Mouse (Mus musculus): ENCODE data around the gene Rnf227.

GRCm38 (mm10) chr11:69331929-69332405 lies 8.3 kb upstream of the Rnf227 start:
- TF ChIP-seq POLR2A (IDR thresholded peaks at IDR 0.05; ENCODE audit: low read depth, low read length): no peak; the same call in 1 of the 2 replicates
- TF ChIP-seq CTCF (IDR thresholded peaks at IDR 0.05; ENCODE audit: extremely low read depth, insufficient read length, insufficient replicate concordance, low read depth, low read length): 0 out of 2 replicates have a peak, but pooled peaks have one; percentile 9

Measured in small intestine, adult 2 months (tissue).